Mouse (Mus musculus) kidney, adult 2 months (tissue): ENCODE measurements around the gene Tpd52l1.
A peak's percentile ranks its signal among the peaks of the same experiment; 100 is the strongest.

Source experiments
- CTCF ChIP-seq: fragments of 200-500 bp; conservative IDR thresholded peaks from 2 replicates; pipeline ENCODE4 v1.5.1; 2011; ENCODE audit warnings: low read depth, mild to moderate bottlenecking, control low read depth, low read length, moderate library complexity, mixed read lengths; ENCODE audit not compliant: insufficient read depth, insufficient read length
- POLR2A ChIP-seq: fragments of 200-500 bp; IDR thresholded peaks from one replicate; pipeline ENCODE4 v1.6.1; 2011; ENCODE audit warnings: low read depth, low read length, control low read depth

DNA sequence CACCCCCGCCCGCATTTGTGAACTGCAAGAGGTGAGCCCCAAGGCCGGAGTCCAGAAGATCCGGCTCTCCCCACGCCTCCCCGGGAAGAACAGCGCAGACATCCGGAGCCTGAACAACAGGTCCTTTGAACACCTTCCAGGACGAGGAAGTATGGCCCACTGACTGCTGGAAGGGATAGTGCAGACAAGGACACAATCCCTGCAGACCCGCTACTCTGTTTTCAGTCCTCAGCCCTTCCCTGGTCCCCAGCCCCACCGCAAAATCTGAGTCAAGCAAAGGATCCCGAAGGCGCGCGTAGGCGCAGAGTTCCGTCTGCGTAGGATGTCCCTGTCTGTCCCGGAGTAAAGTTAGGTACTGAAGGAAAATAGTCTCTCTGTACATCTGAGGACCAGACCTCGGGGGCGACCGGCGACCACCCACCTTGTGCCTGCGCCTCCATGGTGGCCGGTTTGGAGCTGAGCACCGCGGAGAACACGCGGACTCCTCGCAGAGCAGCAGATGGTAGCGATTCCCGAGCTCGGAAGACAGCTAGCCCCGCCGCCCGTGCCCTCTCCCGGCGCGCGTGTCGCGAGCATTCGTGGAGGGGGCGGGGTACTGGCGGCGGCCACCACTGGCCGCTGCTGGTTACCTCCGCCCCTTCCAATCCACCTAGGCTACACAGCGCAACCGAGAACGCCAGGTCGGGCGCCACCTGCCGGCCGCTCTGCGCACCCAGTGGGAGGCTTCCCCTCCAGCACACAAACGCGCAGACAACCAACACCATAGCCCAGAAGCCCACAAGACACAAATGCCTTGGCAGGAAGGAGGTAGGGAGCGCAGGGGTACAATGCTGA lies at the start of gene Tpd52l1:
- no peak for TF ChIP-seq POLR2A
- TF ChIP-seq CTCF, result peak; percentile 80
